Mouse (Mus musculus) heart, postnatal 0 days (tissue): ENCODE results near the gene Hsp90ab1. TPM values are rescaled to one million over a fixed set of nuclear protein-coding genes. Genes with fewer than 3 reads are reported as not detected.
A peak's percentile ranks its signal among the peaks of the same experiment; 100 is the strongest.

Experiments used
- ATAC-seq: fragments of 200-750 bp; cut with Nextera tagmentation; 2 replicates; pipeline ENCODE4 v1.8.0; 2017; ENCODE audit warnings: low read depth, moderate number of reproducible peaks, moderate library complexity; ENCODE audit not compliant: insufficient read depth
- DNase-seq: peaks from one replicate; pipeline ENCODE4 v3.0.0-alpha.2; 2016; ENCODE audit warnings: low spot score
- H3K27ac ChIP-seq: fragments of 300-500 bp; sonication (generic); 2 replicates; pipeline ENCODE4 v1.5.1; 2014; ENCODE audit warnings: low read depth, mild to moderate bottlenecking
- H3K27me3 ChIP-seq: fragments of 300-500 bp; sonication (generic); 2 replicates; pipeline ENCODE4 v1.6.1; 2014; ENCODE audit warnings: low read length, mixed read lengths; ENCODE audit not compliant: control insufficient read depth, insufficient read depth
- H3K36me3 ChIP-seq: fragments of 300-500 bp; sonication (generic); replicated peaks from 2 replicates; pipeline ENCODE4 v1.6.1; 2014; ENCODE audit warnings: low read length, mixed read lengths; ENCODE audit not compliant: control insufficient read depth, insufficient read depth
- H3K4me1 ChIP-seq: fragments of 300-500 bp; sonication (generic); 2 replicates; pipeline ENCODE4 v1.6.1; 2014; ENCODE audit warnings: antibody characterized with exemption; ENCODE audit not compliant: control insufficient read depth, insufficient read depth
- H3K4me2 ChIP-seq: fragments of 300-500 bp; sonication (generic); 2 replicates; pipeline ENCODE4 v1.6.1; 2014; ENCODE audit warnings: low read depth, mild to moderate bottlenecking, low read length, moderate library complexity
- H3K4me3 ChIP-seq: fragments of 300-500 bp; sonication (generic); 2 replicates; pipeline ENCODE4 v1.5.1; 2014; ENCODE audit warnings: low read depth, low read length
- H3K9ac ChIP-seq: fragments of 300-500 bp; sonication (generic); replicated peaks from 2 replicates; pipeline ENCODE4 v1.6.1; 2014; ENCODE audit warnings: low read depth, low read length, mixed read lengths
- H3K9me3 ChIP-seq: fragments of 300-500 bp; sonication (generic); replicated peaks from 2 replicates; pipeline ENCODE4 v1.6.1; 2016; ENCODE audit warnings: low read length; ENCODE audit not compliant: control insufficient read depth
- CTCF ChIP-seq: IDR thresholded peaks from 2 replicates; pipeline ENCODE4 v1.5.1; 2016; ENCODE audit warnings: antibody characterized with exemption, control low read depth, low read depth
- EP300 ChIP-seq: IDR thresholded peaks from 2 replicates; pipeline ENCODE4 v1.6.1; 2016; ENCODE audit warnings: antibody characterized with exemption, low read depth
- WGBS: fragments of 180-500 bp; shearing (Covaris S2); extraction: QIAGEN DNeasy Blood & Tissue Kit; methylation state at CpG from one replicate; pipeline ENCODE4 v1.1.7; 2014; 5-methylcytosine and 5-hydroxymethylcytosine counted together
- polyA plus RNA-seq: library from polyadenylated mRNA; unstranded; fragments of >200 nt; fragmentation: Nextera tagmentation; extraction: Ambion mirVana; gene quantifications from 2 replicates; pipeline ENCODE4 v1.2.1, GENCODE M21; 2015
- total RNA-seq: library from RNA; depleted of rRNA; stranded (reverse); fragments of >200 nt; gene quantifications from 2 replicates; pipeline ENCODE4 v1.2.3, GENCODE M21; 2014; ENCODE audit warnings: low replicate concordance; rRNA removed

The Hsp90ab1 gene
- total and polyA plus RNA-seq, 2 experiments from 2014 or later, result 716 to 756 TPM

GRCm38 (mm10) chr17:45524961-45525360 lies 48.1 kb downstream of the Hsp90ab1 start:
- Histone ChIP-seq H3K27me3 (peaks cover 5% of the 10 kb centered on the region), H3K9ac (no peak overlapping the region), H3K9me3 (no peaks in the 10 kb centered on the region), H3K27ac (no peak overlapping the region), H3K36me3 (peaks cover 10% of the 10 kb centered on the region), H3K4me3 (no peak overlapping the region), H3K4me1 (peaks cover 4% of the 10 kb centered on the region; the same call in 1 of the 2 replicates), H3K4me2 (no peak overlapping the region)
- DNase-seq (no peak), ATAC-seq (no peak)
- WGBS, result 81% methylated on average over 4 of the region's 4 CpGs
- TF ChIP-seq CTCF (no peak), EP300 (no peak)

- no peak for DNase-seq
- H3K4me3 ChIP-seq, result peak within 1 kb of the TSS; percentile 18
- peaks cover 24% of the 10 kb centered on the region for H3K36me3 ChIP-seq
- H3K4me1 ChIP-seq, result peaks cover 4% of the 10 kb centered on the region; the same call in 1 of the 2 replicates
- peak; percentile 40; the same call in 1 of the 2 replicates for ATAC-seq
- no peaks in the 10 kb centered on the region for H3K9me3 ChIP-seq
- H3K27me3 ChIP-seq, result no peaks in the 10 kb centered on the region; the same call in 1 of the 2 replicates
- H3K27ac ChIP-seq, result no peak within 1 kb of the TSS
- no peak within 1 kb of the TSS for H3K9ac ChIP-seq
- WGBS, result 2% methylated on average over 21 of the region's 21 CpGs
- H3K4me2 ChIP-seq, result peak within 1 kb of the TSS; percentile 54
- TF ChIP-seq CTCF, result no peak
- no peak for TF ChIP-seq EP300
These were observed 49.8 kb downstream of the Hsp90ab1 start, which contains the start of gene Tcte1 for GRCm38 (mm10) chr17:45523263-45523662. Gene Tcte1 (plus strand): TSS chr17:45523434.

DNA sequence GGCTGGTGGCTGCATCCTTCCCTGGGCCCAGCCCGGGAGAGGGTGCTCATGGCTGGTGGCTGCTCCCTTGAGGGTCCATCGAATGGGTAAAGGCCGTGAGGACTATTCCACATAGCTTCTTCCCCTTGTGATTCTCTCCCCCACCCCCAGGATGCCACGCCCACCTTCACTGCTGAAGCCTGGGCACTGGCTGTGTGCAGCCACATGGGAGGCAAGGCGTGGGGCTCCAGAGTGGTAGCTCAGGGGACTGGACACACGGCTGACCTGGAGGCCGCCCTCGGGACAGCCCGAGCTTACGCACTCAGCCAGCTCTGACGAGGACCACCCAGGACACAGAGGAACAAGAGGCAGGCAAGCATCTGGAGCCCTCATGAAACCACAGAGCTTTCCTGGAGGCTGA lies 52.9 kb downstream of the Hsp90ab1 start:
- TF ChIP-seq EP300, result no peak
- no peak for TF ChIP-seq CTCF
- H3K27me3 ChIP-seq, result no peaks in the 10 kb centered on the region; the same call in 1 of the 2 replicates
- ATAC-seq, result no peak
- no peak for DNase-seq
- no peaks in the 10 kb centered on the region for H3K4me1 ChIP-seq
- no peak overlapping the region for H3K4me3 ChIP-seq
- WGBS, result 87% methylated on average over 11 of the region's 11 CpGs
- no peak overlapping the region for H3K27ac ChIP-seq
- H3K9ac ChIP-seq, result no peak overlapping the region
- no peak overlapping the region for H3K4me2 ChIP-seq
- no peaks in the 10 kb centered on the region for H3K9me3 ChIP-seq
- H3K36me3 ChIP-seq, result peaks cover 39% of the 10 kb centered on the region

DNA sequence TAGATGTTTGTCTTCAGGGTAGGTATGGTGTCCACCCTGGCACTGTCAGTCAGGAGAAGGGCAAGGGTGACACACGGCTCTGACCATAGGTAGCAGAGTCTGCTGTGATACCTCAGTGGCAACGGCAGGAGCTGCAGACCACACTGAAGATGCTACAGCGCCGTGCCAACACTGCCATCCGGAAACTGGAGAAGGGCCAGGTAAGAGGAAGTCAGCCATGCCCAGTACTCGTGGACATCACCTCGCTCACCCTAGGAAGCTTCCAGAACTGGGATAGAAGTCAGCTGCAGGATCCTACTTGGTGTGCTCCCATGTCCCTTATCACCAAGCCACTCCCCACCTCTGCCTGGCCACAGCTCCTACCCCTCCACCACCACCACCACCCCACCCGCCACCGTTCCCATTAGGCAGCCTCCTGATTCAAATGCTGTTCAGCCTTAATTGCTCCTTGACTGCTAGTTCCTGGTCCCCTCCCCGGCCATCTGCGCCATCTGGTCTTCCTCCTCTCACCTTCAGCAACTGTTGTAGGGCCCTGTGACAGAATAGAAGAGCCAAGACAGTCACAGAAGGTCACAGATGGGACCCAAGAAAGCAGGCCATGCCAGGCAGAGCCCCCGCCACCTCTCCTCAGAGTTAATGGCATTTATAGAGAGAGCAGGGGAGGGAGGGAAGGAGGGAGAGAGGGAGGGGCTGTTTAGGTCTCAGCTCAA lies 54.1 kb downstream of the Hsp90ab1 start:
- no peak for DNase-seq
- no peak overlapping the region for H3K27ac ChIP-seq
- ATAC-seq, result no peak

More for the DNA sequence above, 54.1 kb downstream of the Hsp90ab1 start:
- Histone ChIP-seq H3K4me3 (no peak overlapping the region), H3K4me1 (no peaks in the 10 kb centered on the region), H3K27me3 (no peaks in the 10 kb centered on the region), H3K9me3 (no peaks in the 10 kb centered on the region), H3K9ac (no peak overlapping the region), H3K4me2 (no peak overlapping the region), H3K36me3 (peaks cover 39% of the 10 kb centered on the region)
- no peak for TF ChIP-seq EP300
- no peak for TF ChIP-seq CTCF
- WGBS, result 82% methylated on average over 12 of the region's 12 CpGs

Other genes starting within 250 kb of the Hsp90ab1 start
- 16.5 and 19.6 TPM in 2 replicates for gene Cdc5l, start 139.5 kb downstream of the Hsp90ab1 start, total RNA-seq
- 31.5 and 35.8 TPM in 2 replicates for gene Cdc5l, start 139.5 kb downstream of the Hsp90ab1 start, polyA plus RNA-seq
- gene Spats1, start 97.9 kb downstream of the Hsp90ab1 start, total RNA-seq, result not detected in 2 replicates
- 1.0 TPM in 2 replicates for gene Spats1, start 97.9 kb downstream of the Hsp90ab1 start, polyA plus RNA-seq
- 25.6 and 33.7 TPM in 2 replicates for gene Aars2, start 66.4 kb downstream of the Hsp90ab1 start, total RNA-seq
- gene Aars2, start 66.4 kb downstream of the Hsp90ab1 start, polyA plus RNA-seq, result 13.9 and 15.0 TPM in 2 replicates
- not detected in 2 replicates for gene Tcte1, start 49.8 kb downstream of the Hsp90ab1 start, total RNA-seq
- 0.11 TPM in 1 of 2 replicates, not detected in the other for gene Tcte1, start 49.8 kb downstream of the Hsp90ab1 start, polyA plus RNA-seq
- 0.73 and 0.95 TPM in 2 replicates for gene Tmem151b, start 23.6 kb downstream of the Hsp90ab1 start, total RNA-seq
- 0.04 and 0.16 TPM in 2 replicates for gene Tmem151b, start 23.6 kb downstream of the Hsp90ab1 start, polyA plus RNA-seq
- 1.2 and 3.0 TPM in 2 replicates for gene Nfkbie, start 17.6 kb downstream of the Hsp90ab1 start, total RNA-seq
- 1.7 and 1.9 TPM in 2 replicates for gene Nfkbie, start 17.6 kb downstream of the Hsp90ab1 start, polyA plus RNA-seq
- 87.8 and 137 TPM in 2 replicates for gene Slc35b2, start 9.4 kb downstream of the Hsp90ab1 start, total RNA-seq
- 64.8 and 68.3 TPM in 2 replicates for gene Slc35b2, start 9.4 kb downstream of the Hsp90ab1 start, polyA plus RNA-seq
- gene Slc29a1, start 26.3 kb upstream of the Hsp90ab1 start, total RNA-seq, result 236 and 368 TPM in 2 replicates
- 105 and 107 TPM in 2 replicates for gene Slc29a1, start 26.3 kb upstream of the Hsp90ab1 start, polyA plus RNA-seq
- not detected in 2 replicates for gene Mymx, start 28.8 kb upstream of the Hsp90ab1 start, total RNA-seq
- not detected in 2 replicates for gene Mymx, start 28.8 kb upstream of the Hsp90ab1 start, polyA plus RNA-seq
- 0.43 and 0.76 TPM in 2 replicates for gene Capn11, start 86.1 kb upstream of the Hsp90ab1 start, total RNA-seq
- not detected in 2 replicates for gene Capn11, start 86.1 kb upstream of the Hsp90ab1 start, polyA plus RNA-seq
- gene Mrpl14, start 113.1 kb upstream of the Hsp90ab1 start, total RNA-seq, result 34.7 and 98.0 TPM in 2 replicates
- 152 and 162 TPM in 2 replicates for gene Mrpl14, start 113.1 kb upstream of the Hsp90ab1 start, polyA plus RNA-seq
- gene Tmem63b, start 113.6 kb upstream of the Hsp90ab1 start, total RNA-seq, result 79.1 and 81.5 TPM in 2 replicates
- gene Tmem63b, start 113.6 kb upstream of the Hsp90ab1 start, polyA plus RNA-seq, result 45.9 and 53.2 TPM in 2 replicates
- not detected in 2 replicates for gene 1600014C23Rik, start 160.6 kb upstream of the Hsp90ab1 start, total RNA-seq
- gene 1600014C23Rik, start 160.6 kb upstream of the Hsp90ab1 start, polyA plus RNA-seq, result 0.25 TPM in 1 of 2 replicates, not detected in the other